Mouse (Mus musculus) forebrain, embryonic 11.5 days (tissue): ENCODE results near the gene Gm20388. TPM values are rescaled to one million over a fixed set of nuclear protein-coding genes. Genes with fewer than 3 reads are reported as not detected.

Experiments used
- ATAC-seq: fragments of 200-750 bp; cut with Nextera tagmentation; replicated peaks from 2 replicates; pipeline ENCODE4 v1.8.0; 2017; ENCODE audit warnings: moderate TSS enrichment; ENCODE audit not compliant: low FRiP score
- DNase-seq: peaks from one replicate; pipeline ENCODE4 v3.0.0-alpha.2; 2017; ENCODE audit warnings: low spot score
- H3K27ac ChIP-seq: fragments of 300-500 bp; sonication (generic); 2 replicates; pipeline ENCODE4 v1.5.1; 2014; ENCODE audit warnings: low read depth, low read length
- H3K27me3 ChIP-seq: fragments of 300-500 bp; sonication (generic); 2 replicates; pipeline ENCODE4 v1.6.1; 2014; ENCODE audit warnings: mild to moderate bottlenecking, low read length, mixed read lengths; ENCODE audit not compliant: control insufficient read depth, insufficient read depth
- H3K36me3 ChIP-seq: fragments of 300-500 bp; sonication (generic); 2 replicates; pipeline ENCODE4 v1.6.1; 2014; ENCODE audit warnings: mild to moderate bottlenecking, low read length, moderate library complexity, mixed read lengths; ENCODE audit not compliant: control insufficient read depth, insufficient read depth
- H3K4me1 ChIP-seq: fragments of 300-500 bp; sonication (generic); replicated peaks from 2 replicates; pipeline ENCODE4 v1.6.1; 2014; ENCODE audit warnings: low read length, mixed read lengths; ENCODE audit not compliant: control insufficient read depth, insufficient read depth
- H3K4me2 ChIP-seq: fragments of 300-500 bp; sonication (generic); 2 replicates; pipeline ENCODE4 v1.6.1; 2014; ENCODE audit warnings: low read depth, mild to moderate bottlenecking, low read length, moderate library complexity, mixed read lengths; ENCODE audit not compliant: severe bottlenecking
- H3K4me3 ChIP-seq: fragments of 300-500 bp; sonication (generic); 2 replicates; pipeline ENCODE4 v1.5.1; 2014; ENCODE audit warnings: low read depth, low read length
- H3K9ac ChIP-seq: fragments of 300-500 bp; sonication (generic); 2 replicates; pipeline ENCODE4 v1.6.1; 2014; ENCODE audit warnings: low read length
- H3K9me3 ChIP-seq: fragments of 300-500 bp; sonication (generic); 2 replicates; pipeline ENCODE4 v1.6.1; 2016; ENCODE audit warnings: low read length, mixed read lengths; ENCODE audit not compliant: control insufficient read depth
- WGBS: fragments of 180-500 bp; shearing (Covaris S2); extraction: QIAGEN DNeasy Blood & Tissue Kit; methylation state at CpG from one replicate; pipeline ENCODE4 v1.1.7; 2014; 5-methylcytosine and 5-hydroxymethylcytosine counted together
- polyA plus RNA-seq: library from polyadenylated mRNA; unstranded; fragments of >200 nt; fragmentation: Nextera tagmentation; extraction: Ambion mirVana; gene quantifications from 2 replicates; pipeline ENCODE4 v1.2.1, GENCODE M21; 2014

Gm20388 gene
- polyA plus RNA-seq, 1 experiment from 2014 or later, result not detected

- Histone ChIP-seq H3K36me3 (peaks cover 16% of the 10 kb centered on the region), H3K4me3 (no peak overlapping the region)
- WGBS, result 95% methylated on average over 12 of the region's 12 CpGs
Observed at GRCm38 (mm10) chr8:121602411-121602810, 1691.8 kb downstream of the Gm20388 start.

DNA sequence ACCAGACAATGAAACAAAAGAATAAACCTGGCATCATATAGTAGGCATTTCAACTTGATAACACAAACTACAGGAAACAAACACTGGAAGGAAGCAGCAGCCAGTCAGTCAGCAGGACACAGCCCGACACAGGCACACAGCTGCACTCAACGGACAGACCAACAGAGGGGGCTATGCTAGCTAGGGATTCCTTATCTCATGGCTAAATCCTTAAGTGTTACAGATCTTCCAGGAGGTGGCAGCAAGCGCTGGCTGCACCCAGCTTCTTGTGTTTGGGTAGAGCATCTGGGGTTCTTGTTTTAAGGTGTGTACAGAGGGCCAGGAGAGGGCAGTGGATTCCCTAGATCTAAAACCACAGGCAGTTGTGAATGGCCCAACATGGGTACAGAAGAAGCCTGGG is 1692.2 kb downstream of the Gm20388 start:
- peaks cover 16% of the 10 kb centered on the region for H3K36me3 ChIP-seq
- H3K4me2 ChIP-seq, result no peak overlapping the region
- WGBS, result 36% methylated on average over 3 of the region's 3 CpGs

More at GRCm38 (mm10) chr8:121602411-121602810, 1691.8 kb downstream of the Gm20388 start:
- Histone ChIP-seq H3K27me3 (no peaks in the 10 kb centered on the region), H3K9me3 (no peaks in the 10 kb centered on the region), H3K27ac (no peak overlapping the region), H3K4me2 (no peak overlapping the region), H3K4me1 (no peaks in the 10 kb centered on the region), H3K9ac (no peak overlapping the region)
- ATAC-seq, result no peak
- no peak for DNase-seq

GRCm38 (mm10) chr8:121603801-121604200 is 1693.2 kb downstream of the Gm20388 start:
- H3K4me1 ChIP-seq, result no peaks in the 10 kb centered on the region
- H3K27me3 ChIP-seq, result no peaks in the 10 kb centered on the region
- H3K9me3 ChIP-seq, result no peaks in the 10 kb centered on the region
- DNase-seq (no peak), ATAC-seq (no peak)
- no peak overlapping the region for H3K9ac ChIP-seq
- 94% methylated on average over 12 of the region's 12 CpGs for WGBS
- no peak overlapping the region for H3K4me2 ChIP-seq
- H3K4me3 ChIP-seq, result no peak overlapping the region
- peaks cover 16% of the 10 kb centered on the region for H3K36me3 ChIP-seq
- no peak overlapping the region for H3K27ac ChIP-seq

More for the DNA sequence above, 1692.2 kb downstream of the Gm20388 start:
- no peaks in the 10 kb centered on the region for H3K27me3 ChIP-seq
- no peaks in the 10 kb centered on the region for H3K9me3 ChIP-seq
- peak; percentile 72 for DNase-seq
- H3K9ac ChIP-seq, result no peak overlapping the region
- no peak overlapping the region for H3K4me3 ChIP-seq
- no peak overlapping the region for H3K27ac ChIP-seq
- no peak for ATAC-seq
- no peaks in the 10 kb centered on the region for H3K4me1 ChIP-seq

DNA sequence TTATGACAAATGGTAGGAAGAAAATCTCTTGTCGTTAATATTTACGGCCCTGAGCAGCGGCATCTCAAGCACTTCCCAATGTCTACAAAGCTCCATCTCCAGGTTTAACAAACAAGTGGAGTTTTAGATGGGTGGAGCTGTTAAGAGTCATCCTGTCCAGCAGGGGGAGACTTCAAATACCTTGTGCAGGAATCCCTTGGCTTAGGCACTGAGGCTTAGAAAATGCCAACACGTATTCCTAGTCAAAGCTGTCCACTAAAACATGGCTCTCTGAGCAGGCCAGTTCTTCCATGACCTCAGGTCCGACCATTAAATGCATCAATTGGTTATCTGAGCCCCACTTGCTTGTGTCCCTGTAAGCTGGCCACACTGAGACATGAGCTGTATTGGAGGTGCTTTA is 1697.0 kb downstream of the Gm20388 start:
- DNase-seq, result no peak
- Histone ChIP-seq H3K27ac (no peak overlapping the region), H3K4me2 (no peak overlapping the region), H3K4me3 (no peak overlapping the region), H3K27me3 (no peaks in the 10 kb centered on the region), H3K9me3 (no peaks in the 10 kb centered on the region), H3K4me1 (no peaks in the 10 kb centered on the region), H3K9ac (no peak overlapping the region), H3K36me3 (peaks cover 17% of the 10 kb centered on the region)
- WGBS, result 94% methylated on average over 5 of the region's 5 CpGs
- no peak for ATAC-seq

- no peaks in the 10 kb centered on the region for H3K27me3 ChIP-seq
- peaks cover 11% of the 10 kb centered on the region; the same call in 1 of the 2 replicates for H3K36me3 ChIP-seq
- no peak overlapping the region for H3K9ac ChIP-seq
- 90% methylated on average over 15 of the region's 15 CpGs for WGBS
- ATAC-seq (no peak), DNase-seq (no peak)
- H3K4me1 ChIP-seq, result no peaks in the 10 kb centered on the region
- no peak overlapping the region for H3K27ac ChIP-seq
- H3K4me3 ChIP-seq, result no peak overlapping the region
- H3K9me3 ChIP-seq, result no peaks in the 10 kb centered on the region
- H3K4me2 ChIP-seq, result no peak overlapping the region
Observed at GRCm38 (mm10) chr8:121609251-121609650, 1698.6 kb downstream of the Gm20388 start.

- Histone ChIP-seq H3K4me3 (no peak overlapping the region), H3K36me3 (peaks cover 6% of the 10 kb centered on the region; the same call in 1 of the 2 replicates), H3K27me3 (no peaks in the 10 kb centered on the region), H3K27ac (no peak overlapping the region), H3K9ac (no peak overlapping the region), H3K4me2 (no peak overlapping the region), H3K4me1 (no peaks in the 10 kb centered on the region), H3K9me3 (no peaks in the 10 kb centered on the region)
- 94% methylated on average over 11 of the region's 11 CpGs for WGBS
- no peak for DNase-seq
- ATAC-seq, result no peak
Observed at GRCm38 (mm10) chr8:121609916-121610315, 1699.3 kb downstream of the Gm20388 start.

DNA sequence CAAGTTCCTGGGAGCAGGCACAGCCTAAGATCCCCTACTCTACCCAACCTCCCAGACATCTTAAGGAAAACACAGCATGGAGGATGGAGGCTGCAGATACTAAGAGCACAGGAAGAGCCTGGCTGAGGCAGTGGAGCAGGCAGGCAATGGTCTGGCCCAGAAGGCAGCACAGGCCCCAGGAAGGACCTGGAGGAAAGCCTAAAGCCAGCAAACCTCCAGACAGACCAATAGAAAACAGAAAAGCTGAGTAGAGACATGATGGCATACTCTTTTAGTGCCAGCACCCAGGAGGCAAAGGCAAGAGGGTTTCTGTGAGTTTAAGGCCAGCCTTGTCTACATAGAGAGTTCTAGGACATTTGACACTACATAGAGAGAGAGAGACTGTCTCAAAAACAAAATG is 1702.8 kb downstream of the Gm20388 start:
- H3K27ac ChIP-seq, result no peak overlapping the region
- no peaks in the 10 kb centered on the region for H3K27me3 ChIP-seq
- no peak overlapping the region for H3K4me2 ChIP-seq
- no peak overlapping the region for H3K4me3 ChIP-seq
- H3K4me1 ChIP-seq, result no peaks in the 10 kb centered on the region
- no peak for DNase-seq
- H3K9ac ChIP-seq, result no peak overlapping the region
- no peak for ATAC-seq
- peaks cover 3% of the 10 kb centered on the region; the same call in 1 of the 2 replicates for H3K36me3 ChIP-seq
- H3K9me3 ChIP-seq, result no peaks in the 10 kb centered on the region

GRCm38 (mm10) chr8:121619401-121619995 is 1708.9 kb downstream of the Gm20388 start:
- 76% methylated on average over 7 of the region's 7 CpGs for WGBS
- H3K9me3 ChIP-seq, result no peaks in the 10 kb centered on the region
- H3K27me3 ChIP-seq, result no peaks in the 10 kb centered on the region
- DNase-seq (no peak), ATAC-seq (no peak)
- no peak overlapping the region for H3K4me2 ChIP-seq
- no peaks in the 10 kb centered on the region; the same call in 1 of the 2 replicates for H3K36me3 ChIP-seq
- H3K9ac ChIP-seq, result no peak overlapping the region
- no peak overlapping the region for H3K4me3 ChIP-seq
- no peaks in the 10 kb centered on the region for H3K4me1 ChIP-seq
- no peak overlapping the region for H3K27ac ChIP-seq
